Mouse (Mus musculus) midbrain, embryonic 15.5 days (tissue): ENCODE measurements around the gene Galnt17. TPM values are rescaled to one million over a fixed set of nuclear protein-coding genes. Genes with fewer than 3 reads are reported as not detected.

Source experiments
- ATAC-seq: fragments of 200-750 bp; cut with Nextera tagmentation; replicated peaks from 2 replicates; pipeline ENCODE4 v1.8.0; 2017; ENCODE audit warnings: moderate TSS enrichment
- H3K27ac ChIP-seq: fragments of 300-500 bp; sonication (generic); 2 replicates; pipeline ENCODE4 v1.5.1; 2015; ENCODE audit warnings: mild to moderate bottlenecking, inconsistent platforms
- H3K27me3 ChIP-seq: fragments of 300-500 bp; sonication (generic); replicated peaks from 2 replicates; pipeline ENCODE4 v1.6.1; 2015; ENCODE audit warnings: inconsistent platforms
- H3K36me3 ChIP-seq: fragments of 300-500 bp; sonication (generic); replicated peaks from 2 replicates; pipeline ENCODE4 v1.6.1; 2015; ENCODE audit warnings: inconsistent platforms
- H3K4me1 ChIP-seq: fragments of 300-500 bp; sonication (generic); 2 replicates; pipeline ENCODE4 v1.6.1; 2015; ENCODE audit warnings: inconsistent platforms
- H3K4me2 ChIP-seq: fragments of 300-500 bp; sonication (generic); 2 replicates; pipeline ENCODE4 v1.6.1; 2015; ENCODE audit warnings: inconsistent platforms, mild to moderate bottlenecking, moderate library complexity
- H3K4me3 ChIP-seq: fragments of 300-500 bp; sonication (generic); 2 replicates; pipeline ENCODE4 v1.5.1; 2015; ENCODE audit warnings: mild to moderate bottlenecking, inconsistent platforms
- H3K9ac ChIP-seq: fragments of 300-500 bp; sonication (generic); 2 replicates; pipeline ENCODE4 v1.6.1; 2015; ENCODE audit warnings: mild to moderate bottlenecking, inconsistent platforms
- H3K9me3 ChIP-seq: fragments of 300-500 bp; sonication (generic); 2 replicates; pipeline ENCODE4 v1.6.1; 2016; ENCODE audit warnings: inconsistent platforms
- WGBS: fragments of 180-500 bp; shearing (Covaris S2); methylation state at CpG from one replicate; pipeline ENCODE4 v1.1.7; 2015; ENCODE audit warnings: mixed read lengths; 5-methylcytosine and 5-hydroxymethylcytosine counted together
- polyA plus RNA-seq: library from polyadenylated mRNA; unstranded; fragments of >200 nt; fragmentation: Nextera tagmentation; extraction: Ambion mirVana; gene quantifications from 2 replicates; pipeline ENCODE4 v1.2.1, GENCODE M21; 2015

The Galnt17 gene
- 5.8 and 7.5 TPM in 2 replicates for polyA plus RNA-seq

GRCm38 (mm10) chr5:131308397-131308796 is at the start of gene Galnt17:
Gene Galnt17 (minus strand): TSS chr5:131308497.
- no peak for ATAC-seq
- H3K4me1 ChIP-seq, result peaks cover 21% of the 10 kb centered on the region
- peak within 1 kb of the TSS; percentile 76 for H3K4me2 ChIP-seq
- no peaks in the 10 kb centered on the region for H3K36me3 ChIP-seq
- WGBS, result 46% methylated on average over 3 of the region's 3 CpGs
- no peaks in the 10 kb centered on the region for H3K9me3 ChIP-seq
- peak within 1 kb of the TSS; percentile 61 for H3K4me3 ChIP-seq
- H3K9ac ChIP-seq, result peak within 1 kb of the TSS; percentile 59
- H3K27ac ChIP-seq, result peak within 1 kb of the TSS; percentile 89
- peaks cover 11% of the 10 kb centered on the region; the same call in 1 of the 2 replicates for H3K27me3 ChIP-seq

- no peaks in the 10 kb centered on the region for H3K9me3 ChIP-seq
- H3K4me1 ChIP-seq, result no peaks in the 10 kb centered on the region
- ATAC-seq, result no peak
- H3K4me3 ChIP-seq, result no peak overlapping the region
- H3K4me2 ChIP-seq, result no peak overlapping the region
- H3K27ac ChIP-seq, result no peak overlapping the region
- H3K36me3 ChIP-seq, result no peaks in the 10 kb centered on the region
- WGBS, result 69% methylated on average over 8 of the region's 8 CpGs
- no peaks in the 10 kb centered on the region for H3K27me3 ChIP-seq
- no peak overlapping the region for H3K9ac ChIP-seq
Observed at GRCm38 (mm10) chr5:131334536-131334935, 26.2 kb upstream of the Galnt17 start.

- ATAC-seq, result no peak
- Histone ChIP-seq H3K27me3 (no peaks in the 10 kb centered on the region), H3K27ac (no peak overlapping the region), H3K36me3 (no peaks in the 10 kb centered on the region), H3K9me3 (no peaks in the 10 kb centered on the region), H3K4me2 (no peak overlapping the region), H3K9ac (no peak overlapping the region), H3K4me3 (no peak overlapping the region), H3K4me1 (no peaks in the 10 kb centered on the region)
- WGBS, result 86% methylated on average over 3 of the region's 3 CpGs
Observed at GRCm38 (mm10) chr5:131321286-131321685, 13.0 kb upstream of the Galnt17 start.

GRCm38 (mm10) chr5:131319605-131320004 is 11.3 kb upstream of the Galnt17 start:
- no peak for ATAC-seq
- H3K36me3 ChIP-seq, result no peaks in the 10 kb centered on the region
- no peak overlapping the region for H3K9ac ChIP-seq
- H3K9me3 ChIP-seq, result no peaks in the 10 kb centered on the region
- WGBS, result 36% methylated on average over 3 of the region's 3 CpGs
- H3K27me3 ChIP-seq, result no peaks in the 10 kb centered on the region
- H3K4me2 ChIP-seq, result no peak overlapping the region
- no peaks in the 10 kb centered on the region for H3K4me1 ChIP-seq
- H3K27ac ChIP-seq, result no peak overlapping the region
- no peak overlapping the region for H3K4me3 ChIP-seq

- no peak overlapping the region for H3K27ac ChIP-seq
Observed at GRCm38 (mm10) chr5:131319141-131319540, 10.8 kb upstream of the Galnt17 start.

GRCm38 (mm10) chr5:131315016-131315415 is 6.7 kb upstream of the Galnt17 start:
- Histone ChIP-seq H3K27me3 (no peaks in the 10 kb centered on the region), H3K27ac (no peak overlapping the region), H3K4me1 (no peaks in the 10 kb centered on the region), H3K9ac (no peak overlapping the region), H3K36me3 (no peaks in the 10 kb centered on the region), H3K4me2 (no peak overlapping the region), H3K9me3 (no peaks in the 10 kb centered on the region), H3K4me3 (no peak overlapping the region)
- ATAC-seq, result no peak
- 75% methylated on average over 4 of the region's 4 CpGs for WGBS

More at GRCm38 (mm10) chr5:131319141-131319540, 10.8 kb upstream of the Galnt17 start:
- no peaks in the 10 kb centered on the region for H3K4me1 ChIP-seq
- 39% methylated on average over 2 of the region's 2 CpGs for WGBS
- ATAC-seq, result no peak
- H3K9me3 ChIP-seq, result no peaks in the 10 kb centered on the region
- no peaks in the 10 kb centered on the region for H3K27me3 ChIP-seq
- H3K4me3 ChIP-seq, result no peak overlapping the region
- no peak overlapping the region for H3K9ac ChIP-seq
- no peak overlapping the region for H3K4me2 ChIP-seq
- H3K36me3 ChIP-seq, result no peaks in the 10 kb centered on the region

- Histone ChIP-seq H3K4me3 (peak overlapping the region; percentile 61), H3K36me3 (no peaks in the 10 kb centered on the region), H3K4me1 (peaks cover 21% of the 10 kb centered on the region), H3K9me3 (no peaks in the 10 kb centered on the region), H3K9ac (peak overlapping the region; percentile 59), H3K27ac (peak overlapping the region; percentile 89), H3K27me3 (peaks cover 11% of the 10 kb centered on the region; the same call in 1 of the 2 replicates), H3K4me2 (peak overlapping the region; percentile 76)
- WGBS, result 0% methylated on average over 36 of the region's 36 CpGs
- peak; percentile 87 for ATAC-seq
Observed at GRCm38 (mm10) chr5:131307656-131308151, 593 bp downstream of the Galnt17 start.

GRCm38 (mm10) chr5:131306908-131307655 is 1.2 kb downstream of the Galnt17 start:
- H3K4me3 ChIP-seq, result peak overlapping the region; percentile 61
- 1% methylated on average over 63 of the region's 64 CpGs for WGBS

GRCm38 (mm10) chr5:131306321-131306907 is 1.9 kb downstream of the Galnt17 start:
- Histone ChIP-seq H3K4me2 (peak overlapping the region; percentile 76), H3K9me3 (no peaks in the 10 kb centered on the region), H3K4me1 (peaks cover 21% of the 10 kb centered on the region), H3K36me3 (no peaks in the 10 kb centered on the region), H3K27ac (peak overlapping the region; percentile 89), H3K4me3 (peak overlapping the region; percentile 61), H3K9ac (peak overlapping the region; percentile 59), H3K27me3 (peaks cover 11% of the 10 kb centered on the region; the same call in 1 of the 2 replicates)
- no peak for ATAC-seq
- under 1% methylated on average over 39 of the region's 39 CpGs for WGBS

More at GRCm38 (mm10) chr5:131306908-131307655, 1.2 kb downstream of the Galnt17 start:
- peak; percentile 73 for ATAC-seq
- Histone ChIP-seq H3K27ac (peak overlapping the region; percentile 89), H3K9ac (peak overlapping the region; percentile 59), H3K4me1 (peaks cover 21% of the 10 kb centered on the region), H3K4me2 (peak overlapping the region; percentile 76), H3K9me3 (no peaks in the 10 kb centered on the region), H3K36me3 (no peaks in the 10 kb centered on the region), H3K27me3 (peaks cover 11% of the 10 kb centered on the region; the same call in 1 of the 2 replicates)

GRCm38 (mm10) chr5:131305223-131305622 is 3.1 kb downstream of the Galnt17 start:
- H3K36me3 ChIP-seq, result no peaks in the 10 kb centered on the region
- no peak overlapping the region for H3K9ac ChIP-seq
- WGBS, result 49% methylated on average over 5 of the region's 5 CpGs
- H3K27ac ChIP-seq, result no peak overlapping the region
- H3K4me2 ChIP-seq, result peak overlapping the region; percentile 76
- H3K4me1 ChIP-seq, result peaks cover 21% of the 10 kb centered on the region
- peak overlapping the region; percentile 61 for H3K4me3 ChIP-seq
- ATAC-seq, result no peak
- H3K9me3 ChIP-seq, result no peaks in the 10 kb centered on the region
- H3K27me3 ChIP-seq, result peaks cover 11% of the 10 kb centered on the region; the same call in 1 of the 2 replicates

- Histone ChIP-seq H3K9ac (no peak overlapping the region), H3K27me3 (peaks cover 10% of the 10 kb centered on the region; the same call in 1 of the 2 replicates), H3K4me2 (no peak overlapping the region), H3K9me3 (no peaks in the 10 kb centered on the region), H3K4me3 (no peak overlapping the region), H3K36me3 (no peaks in the 10 kb centered on the region), H3K4me1 (peaks cover 20% of the 10 kb centered on the region), H3K27ac (no peak overlapping the region)
- 91% methylated on average over 3 of the region's 3 CpGs for WGBS
- ATAC-seq, result no peak
Observed at GRCm38 (mm10) chr5:131301526-131301925, 6.8 kb downstream of the Galnt17 start.

- no peak overlapping the region for H3K4me2 ChIP-seq
- no peak overlapping the region for H3K27ac ChIP-seq
- 78% methylated on average over 16 of the region's 16 CpGs for WGBS
- no peak for ATAC-seq
- H3K4me1 ChIP-seq, result no peaks in the 10 kb centered on the region
- no peak overlapping the region for H3K4me3 ChIP-seq
- H3K9me3 ChIP-seq, result no peaks in the 10 kb centered on the region
- H3K36me3 ChIP-seq, result no peaks in the 10 kb centered on the region
- H3K27me3 ChIP-seq, result no peaks in the 10 kb centered on the region
- H3K9ac ChIP-seq, result no peak overlapping the region
Observed at GRCm38 (mm10) chr5:131293726-131294449, 14.4 kb downstream of the Galnt17 start.
